Mouse (Mus musculus) kidney, adult 2 months (tissue): Measurements from ENCODE around the gene Pglyrp4.

Experiments used
- CTCF ChIP-seq: fragments of 200-500 bp; conservative IDR thresholded peaks from 2 replicates; pipeline ENCODE4 v1.5.1; 2011; ENCODE audit warnings: low read depth, mild to moderate bottlenecking, control low read depth, low read length, moderate library complexity, mixed read lengths; ENCODE audit not compliant: insufficient read depth, insufficient read length
- POLR2A ChIP-seq: fragments of 200-500 bp; IDR thresholded peaks from one replicate; pipeline ENCODE4 v1.6.1; 2011; ENCODE audit warnings: low read depth, low read length, control low read depth

DNA sequence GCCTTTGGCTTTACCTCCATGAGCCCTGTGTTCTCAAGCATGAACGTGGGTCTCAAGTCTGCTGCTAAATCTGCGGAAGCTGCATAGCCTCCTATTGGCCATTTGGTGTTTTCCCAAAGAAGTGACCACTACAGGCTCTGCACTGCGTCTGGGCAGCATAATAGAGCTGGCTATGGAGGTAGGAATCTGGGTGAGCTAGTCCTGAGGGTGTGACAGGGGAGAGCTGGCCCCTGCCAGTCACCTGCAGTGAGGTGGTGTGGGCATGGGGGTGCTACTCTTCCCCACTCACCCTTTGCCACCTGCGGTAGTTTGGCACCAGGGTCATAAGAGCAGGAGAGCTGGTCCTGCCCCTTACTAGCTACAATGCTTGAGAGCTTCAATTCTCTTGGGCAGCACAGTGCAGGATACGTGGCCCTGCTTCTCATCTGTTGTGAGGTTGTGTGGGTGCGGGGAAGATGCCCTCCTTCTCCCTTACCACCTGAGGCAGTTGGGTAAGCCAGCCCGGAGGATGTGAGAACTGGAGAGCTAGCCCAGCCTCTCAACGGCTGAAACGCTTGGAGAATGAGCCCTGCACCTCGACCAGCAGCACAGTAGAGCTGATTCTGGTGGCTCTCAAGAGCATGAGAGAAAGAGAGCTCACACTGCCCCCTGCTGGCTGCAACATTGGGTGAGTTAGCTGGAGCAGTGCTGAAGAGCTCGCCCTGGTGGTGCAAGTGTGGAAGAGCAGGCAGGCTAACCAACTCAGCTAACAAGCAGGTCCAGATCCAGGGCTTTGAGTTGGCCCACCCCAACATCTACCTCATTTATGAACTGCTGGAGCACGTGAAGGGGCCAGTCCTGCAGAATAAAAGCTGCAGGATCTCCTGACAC is 16.9 kb upstream of the Pglyrp4 start:
- TF ChIP-seq CTCF: peak; percentile 98
- TF ChIP-seq POLR2A: no peak
